10 mouse cellular contexts compared by ENCODE assay signal in the genomic region with DNA sequence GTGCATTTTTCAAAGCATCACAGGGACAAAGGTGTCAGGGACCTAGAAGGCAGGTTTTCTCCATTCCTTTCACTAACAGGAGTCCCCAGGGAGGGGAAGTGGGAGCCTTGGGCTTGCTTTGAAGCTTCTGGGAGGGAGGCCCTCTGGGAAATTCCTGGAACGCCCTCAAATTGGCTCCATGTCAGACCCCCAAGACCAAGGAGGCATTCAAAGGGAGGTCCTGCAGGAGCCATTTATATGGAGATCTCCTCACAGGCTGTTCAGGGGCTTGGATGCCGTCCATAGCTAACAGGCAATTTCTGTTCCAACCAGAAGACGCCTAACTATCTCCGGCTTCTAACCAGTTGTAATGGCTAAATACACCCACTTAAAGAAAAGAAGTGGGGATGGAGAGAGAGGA.
A peak's percentile ranks its signal among the peaks of the same experiment; 100 is the strongest.
DNase-seq lines count a peak whose midpoint lies in the region; ATAC-seq and TF ChIP-seq lines count a peak whose summit lies in the region.
"Had no signal": no experiment of that assay in that cellular context is flagged by ENCODE, and none has a peak within 500 bp of the region (broad histone marks: within the 10 kb centered on the region; RNA-seq: fewer than 3 reads in every experiment).

No protein-coding gene starts in this region.

- no peak for TF ChIP-seq CTCF in gastrocnemius, adult 2 months (IDR thresholded peaks at IDR 0.05)

- no peaks in the 10 kb centered on the region; the same call in 1 of the 2 replicates for H3K4me1 ChIP-seq in midbrain, embryonic 14.5 days (ENCODE audit: control insufficient read depth, insufficient read depth, low read length)
- H3K4me1 ChIP-seq in midbrain, embryonic 10.5 days: peaks cover 11% of the 10 kb centered on the region

- no peak; the same call in 1 of the 2 replicates for ATAC-seq in midbrain, embryonic 14.5 days (ENCODE audit: low FRiP score, low TSS enrichment)

- DNase-seq in cerebellum, postnatal 14 days: peak; percentile 34 to 41
- no peak for DNase-seq in cerebellum, postnatal 36 days
- peak; percentile 68 for DNase-seq in midbrain, embryonic 14.5 days
- DNase-seq in midbrain, embryonic 10.5 days (ENCODE audit: low spot score): no peak
- DNase-seq in layer of hippocampus, postnatal 36 days: peak; percentile 38 to 52
- peak; percentile 6 for DNase-seq in right cerebral cortex, postnatal 14 days
- DNase-seq in heart, postnatal 36 days: no peak
- no peak for DNase-seq in gastrocnemius, adult 2 months
- DNase-seq: thymus, adult 18-20 months had no signal

- no peaks in the 10 kb centered on the region for H3K27me3 ChIP-seq in midbrain, embryonic 14.5 days (ENCODE audit: control insufficient read depth, insufficient read depth, low read length)
- peaks cover 4% of the 10 kb centered on the region; the same call in 1 of the 2 replicates for H3K27me3 ChIP-seq in midbrain, embryonic 10.5 days (ENCODE audit: low read depth, poor library complexity, severe bottlenecking)

- no peak overlapping the region for H3K27ac ChIP-seq in midbrain, embryonic 14.5 days (replicated peaks; ENCODE audit: low read depth, low read length)
- no peak overlapping the region; the same call in 1 of the 2 replicates for H3K27ac ChIP-seq in midbrain, embryonic 10.5 days (replicated peaks)
- H3K27ac ChIP-seq in gastrocnemius, adult 2 months: no peak overlapping the region

- H3K4me2 ChIP-seq in midbrain, embryonic 14.5 days (ENCODE audit: low read length): no peak overlapping the region

- no peaks in the 10 kb centered on the region for H3K9me3 ChIP-seq in midbrain, embryonic 14.5 days (ENCODE audit: control insufficient read depth, low read length)
- H3K9me3 ChIP-seq in midbrain, embryonic 10.5 days (replicated peaks): no peaks in the 10 kb centered on the region

- intact Hi-C loops in heart, postnatal 36 days (cut with DNase I): no loop called here
- intact Hi-C loops in gastrocnemius, adult 2 months (cut with DNase I): no loop called here

- H3K9ac ChIP-seq in midbrain, embryonic 14.5 days (replicated peaks; ENCODE audit: low read length): no peak overlapping the region

- WGBS in midbrain, embryonic 14.5 days: 49% methylated on average over 4 of the region's 4 CpGs
- 67% methylated on average over 4 of the region's 4 CpGs for WGBS in midbrain, embryonic 10.5 days

- H3K36me3 ChIP-seq in midbrain, embryonic 14.5 days (ENCODE audit: control insufficient read depth, insufficient read depth, low read length): no peaks in the 10 kb centered on the region
- no peaks in the 10 kb centered on the region for H3K36me3 ChIP-seq in midbrain, embryonic 10.5 days

- H3K4me3 ChIP-seq in midbrain, embryonic 14.5 days (replicated peaks; ENCODE audit: low read depth, low read length): no peak overlapping the region
- H3K4me3 ChIP-seq in midbrain, embryonic 10.5 days: no peak overlapping the region
- H3K4me3 ChIP-seq in gastrocnemius, adult 2 months: no peak overlapping the region
- H3K4me3 ChIP-seq: erythroblast, embryonic 14.5 days had no signal

Comparison
In these comparisons a context has a peak if more than half of its experiments do, and no peak if none do; other contexts are left out.
1. DNase-seq: peak in cerebellum, postnatal 14 days (2 of 2), midbrain, embryonic 14.5 days (single experiment), layer of hippocampus, postnatal 36 days (2 of 2) and right cerebral cortex, postnatal 14 days (single experiment); none in cerebellum, postnatal 36 days (0 of 2), midbrain, embryonic 10.5 days (single experiment), heart, postnatal 36 days (0 of 2) and gastrocnemius, adult 2 months (single experiment).